9 mouse cellular contexts compared by ENCODE assay signal in genomic region chr2:79256880-79257279, GRCm38 (mm10). TPM values are rescaled to one million over a fixed set of nuclear protein-coding genes. Genes with fewer than 3 reads are reported as not detected.
DNase-seq lines count a peak whose midpoint lies in the region; ATAC-seq and TF ChIP-seq lines count a peak whose summit lies in the region.
"Had no signal": no experiment of that assay in that cellular context is flagged by ENCODE, and none has a peak within 500 bp of the region (broad histone marks: within the 10 kb centered on the region; RNA-seq: fewer than 3 reads in every experiment).

No protein-coding gene starts in this region.

- no peaks in the 10 kb centered on the region for H3K9me3 ChIP-seq in heart, embryonic 11.5 days (replicated peaks; ENCODE audit: control insufficient read depth, low read length)
- no peaks in the 10 kb centered on the region for H3K9me3 ChIP-seq in heart, embryonic 13.5 days
- no peaks in the 10 kb centered on the region for H3K9me3 ChIP-seq in liver, embryonic 16.5 days (replicated peaks; ENCODE audit: control insufficient read depth, low read length)
- H3K9me3 ChIP-seq in forebrain, postnatal 0 days (ENCODE audit: low read length): no peaks in the 10 kb centered on the region
- no peaks in the 10 kb centered on the region for H3K9me3 ChIP-seq in forebrain, embryonic 14.5 days (replicated peaks; ENCODE audit: control insufficient read depth, low read length)
- H3K9me3 ChIP-seq: midbrain, embryonic 15.5 days had no signal

- no peak overlapping the region for H3K27ac ChIP-seq in heart, embryonic 11.5 days (ENCODE audit: low read depth, low read length)
- H3K27ac ChIP-seq in heart, embryonic 13.5 days (replicated peaks): no peak overlapping the region
- H3K27ac ChIP-seq in liver, embryonic 16.5 days (ENCODE audit: low read length): peak overlapping the region; percentile 96
- no peak overlapping the region for H3K27ac ChIP-seq in forebrain, postnatal 0 days (ENCODE audit: low read depth, low read length)
- no peak overlapping the region for H3K27ac ChIP-seq in forebrain, embryonic 14.5 days (ENCODE audit: low read depth, low read length)
- H3K27ac ChIP-seq: midbrain, embryonic 15.5 days had no signal

- DNase-seq in heart, postnatal 10 days: no peak
- DNase-seq in A20 (ENCODE audit: low read depth, low spot score): peak; percentile 83
- DNase-seq in forebrain, postnatal 0 days: no peak
- DNase-seq in forebrain, embryonic 14.5 days (ENCODE audit: low spot score): no peak
- DNase-seq in kidney, adult 18-20 months: no peak

- H3K4me2 ChIP-seq in heart, embryonic 11.5 days: peak overlapping the region; percentile 91
- H3K4me2 ChIP-seq in heart, embryonic 13.5 days: peak overlapping the region; percentile 81
- peak overlapping the region; percentile 75 for H3K4me2 ChIP-seq in liver, embryonic 16.5 days (ENCODE audit: low read depth, low read length)
- no peak overlapping the region for H3K4me2 ChIP-seq in forebrain, postnatal 0 days (ENCODE audit: low read depth)
- no peak overlapping the region for H3K4me2 ChIP-seq in forebrain, embryonic 14.5 days (ENCODE audit: low read length)

- no peaks in the 10 kb centered on the region for H3K36me3 ChIP-seq in heart, embryonic 11.5 days (ENCODE audit: control insufficient read depth, insufficient read depth, low read length)
- no peaks in the 10 kb centered on the region for H3K36me3 ChIP-seq in heart, embryonic 13.5 days
- peaks cover 7% of the 10 kb centered on the region for H3K36me3 ChIP-seq in liver, embryonic 16.5 days (ENCODE audit: control insufficient read depth, insufficient read depth)
- no peaks in the 10 kb centered on the region for H3K36me3 ChIP-seq in forebrain, postnatal 0 days (ENCODE audit: insufficient read depth)
- no peaks in the 10 kb centered on the region for H3K36me3 ChIP-seq in forebrain, embryonic 14.5 days (ENCODE audit: control insufficient read depth, insufficient read depth, low read length)
- H3K36me3 ChIP-seq: midbrain, embryonic 15.5 days had no signal

- H3K4me1 ChIP-seq in heart, embryonic 11.5 days (ENCODE audit: control insufficient read depth, insufficient read depth, low read length): no peaks in the 10 kb centered on the region; the same call in 1 of the 2 replicates
- H3K4me1 ChIP-seq in heart, embryonic 13.5 days: peaks cover 15% of the 10 kb centered on the region
- peaks cover 38% of the 10 kb centered on the region for H3K4me1 ChIP-seq in liver, embryonic 16.5 days (ENCODE audit: control insufficient read depth, low read depth, low read length)
- H3K4me1 ChIP-seq in forebrain, postnatal 0 days (ENCODE audit: insufficient read depth): no peaks in the 10 kb centered on the region
- H3K4me1 ChIP-seq in forebrain, embryonic 14.5 days (ENCODE audit: control insufficient read depth, insufficient read depth, low read length): peaks cover 3% of the 10 kb centered on the region; the same call in 1 of the 2 replicates

- intact Hi-C loops in heart, postnatal 10 days (cut with DNase I): no loop called here

- TF ChIP-seq CTCF in forebrain, postnatal 0 days (IDR thresholded peaks at IDR 0.05; ENCODE audit: low read depth): no peak

- ATAC-seq in heart, embryonic 11.5 days (replicated peaks; ENCODE audit: insufficient number of reproducible peaks, low FRiP score, low TSS enrichment): no peak
- no peak for ATAC-seq in heart, embryonic 13.5 days (ENCODE audit: extremely low read depth, insufficient number of reproducible peaks, low FRiP score, low TSS enrichment)
- no peak for ATAC-seq in liver, embryonic 16.5 days (ENCODE audit: low read depth)
- no peak for ATAC-seq in forebrain, postnatal 0 days
- no peak for ATAC-seq in forebrain, embryonic 14.5 days
- ATAC-seq: midbrain, embryonic 15.5 days had no signal

- 58% methylated on average over 4 of the region's 4 CpGs for WGBS in heart, embryonic 11.5 days (ENCODE audit: insufficient replicate concordance)
- 47% methylated on average over 4 of the region's 4 CpGs for WGBS in heart, embryonic 13.5 days
- WGBS in liver, embryonic 16.5 days (ENCODE audit: insufficient replicate concordance): 8% methylated on average over 4 of the region's 4 CpGs
- 76% methylated on average over 4 of the region's 4 CpGs for WGBS in forebrain, postnatal 0 days
- WGBS in forebrain, embryonic 14.5 days: 81% methylated on average over 4 of the region's 4 CpGs

- H3K27me3 ChIP-seq in heart, embryonic 11.5 days (ENCODE audit: control insufficient read depth, insufficient read depth, low read length): no peaks in the 10 kb centered on the region
- H3K27me3 ChIP-seq in heart, embryonic 13.5 days (replicated peaks): 0 out of 2 replicates have a peak, but pooled peaks cover 8% of the 10 kb centered on the region
- no peaks in the 10 kb centered on the region for H3K27me3 ChIP-seq in liver, embryonic 16.5 days (ENCODE audit: control insufficient read depth, insufficient read depth, low read depth, low read length)
- H3K27me3 ChIP-seq in forebrain, postnatal 0 days (ENCODE audit: insufficient read depth, low read length): peaks cover 5% of the 10 kb centered on the region
- H3K27me3 ChIP-seq in forebrain, embryonic 14.5 days (replicated peaks; ENCODE audit: control insufficient read depth, insufficient read depth, low read length): 0 out of 2 replicates have a peak, but pooled peaks cover 5% of the 10 kb centered on the region
- H3K27me3 ChIP-seq: midbrain, embryonic 15.5 days had no signal

- peak overlapping the region; percentile 61 for H3K4me3 ChIP-seq in heart, embryonic 11.5 days (ENCODE audit: low read depth, low read length)
- H3K4me3 ChIP-seq in heart, embryonic 13.5 days: peak overlapping the region; percentile 55
- peak overlapping the region; percentile 90 for H3K4me3 ChIP-seq in liver, embryonic 16.5 days (ENCODE audit: low read depth, low read length)
- H3K4me3 ChIP-seq in forebrain, postnatal 0 days (ENCODE audit: low read depth, low read length): no peak overlapping the region
- no peak overlapping the region for H3K4me3 ChIP-seq in forebrain, embryonic 14.5 days (ENCODE audit: low read depth, low read length)

- no peak overlapping the region for H3K9ac ChIP-seq in heart, embryonic 11.5 days (ENCODE audit: low read depth, low read length)
- 0 out of 2 replicates have a peak overlapping the region, but pooled peaks have one; percentile 12 for H3K9ac ChIP-seq in heart, embryonic 13.5 days
- peak overlapping the region; percentile 97 for H3K9ac ChIP-seq in liver, embryonic 16.5 days (ENCODE audit: low read depth, low read length)
- no peak overlapping the region for H3K9ac ChIP-seq in forebrain, postnatal 0 days
- no peak overlapping the region for H3K9ac ChIP-seq in forebrain, embryonic 14.5 days (ENCODE audit: low read length)
- H3K9ac ChIP-seq: midbrain, embryonic 15.5 days had no signal

RNA-seq across cellular contexts. Expression of gene Itga4, which starts 1.7 kb away (rescaled TPM):
- polyA plus RNA-seq in heart, embryonic 11.5 days (2014; fragmentation: Nextera tagmentation; extraction: Ambion mirVana): 11.4 and 13.3 TPM in 2 replicates
- total RNA-seq in heart, postnatal 10 days (2021): 1 to 10 TPM; 2.9 to 3.8 TPM
- 3.8 and 4.1 TPM in 2 replicates for polyA plus RNA-seq in heart, embryonic 13.5 days (2015; fragmentation: Nextera tagmentation; extraction: Ambion mirVana)
- polyA plus RNA-seq in liver, embryonic 16.5 days (2015; fragmentation: Nextera tagmentation; extraction: Ambion mirVana): 29.3 and 30.7 TPM in 2 replicates
- 3.3 and 4.1 TPM in 2 replicates for total RNA-seq in forebrain, postnatal 0 days (2014; rRNA removed)
- polyA plus RNA-seq in forebrain, postnatal 0 days (2015; fragmentation: Nextera tagmentation; extraction: Ambion mirVana): 0.92 and 1.5 TPM in 2 replicates
- 2.3 and 2.4 TPM in 2 replicates for polyA plus RNA-seq in forebrain, embryonic 14.5 days (2014; fragmentation: Nextera tagmentation; extraction: Ambion mirVana)

Comparison
In these comparisons a context has a peak if more than half of its experiments do, and no peak if none do; other contexts are left out.
1. H3K9ac ChIP-seq: peak in heart, embryonic 13.5 days (single experiment) and liver, embryonic 16.5 days (single experiment); none in heart, embryonic 11.5 days (single experiment), forebrain, postnatal 0 days (single experiment) and forebrain, embryonic 14.5 days (single experiment).
2. H3K4me2 ChIP-seq: peak in heart, embryonic 11.5 days (single experiment), heart, embryonic 13.5 days (single experiment) and liver, embryonic 16.5 days (single experiment); none in forebrain, postnatal 0 days (single experiment) and forebrain, embryonic 14.5 days (single experiment).
3. H3K4me3 ChIP-seq: peak in heart, embryonic 11.5 days (single experiment), heart, embryonic 13.5 days (single experiment) and liver, embryonic 16.5 days (single experiment); none in forebrain, postnatal 0 days (single experiment) and forebrain, embryonic 14.5 days (single experiment).